8 mouse cellular contexts compared by ENCODE assay signal in genomic region chrX:101978861-101979260, GRCm38 (mm10).
DNase-seq lines count a peak whose midpoint lies in the region; ATAC-seq lines count a peak whose summit lies in the region.
"Had no signal": no experiment of that assay in that cellular context is flagged by ENCODE, and none has a peak within 500 bp of the region (broad histone marks: within the 10 kb centered on the region; RNA-seq: fewer than 3 reads in every experiment).

No protein-coding gene starts in this region.

- H3K4me1 ChIP-seq in hindbrain, embryonic 13.5 days (replicated peaks), result no peaks in the 10 kb centered on the region
- H3K4me1 ChIP-seq in hindbrain, embryonic 12.5 days, result no peaks in the 10 kb centered on the region
- H3K4me1 ChIP-seq in midbrain, embryonic 16.5 days (ENCODE audit: control insufficient read depth, insufficient read depth, low read length), result no peaks in the 10 kb centered on the region
- H3K4me1 ChIP-seq in midbrain, embryonic 11.5 days (ENCODE audit: control insufficient read depth, insufficient read depth, low read length), result no peaks in the 10 kb centered on the region
- H3K4me1 ChIP-seq in intestine, embryonic 15.5 days (replicated peaks), result no peaks in the 10 kb centered on the region; the same call in 1 of the 2 replicates
- H3K4me1 ChIP-seq in stomach, embryonic 15.5 days, result no peaks in the 10 kb centered on the region

- DNase-seq in midbrain, embryonic 11.5 days (ENCODE audit: low spot score, missing footprints), result no peak
- no peak for DNase-seq in kidney, adult 9 months
- DNase-seq: thymus, adult 18-20 months had no signal

- no peak overlapping the region for H3K4me3 ChIP-seq in hindbrain, embryonic 13.5 days
- H3K4me3 ChIP-seq in hindbrain, embryonic 12.5 days, result no peak overlapping the region
- no peak overlapping the region; the same call in 1 of the 2 replicates for H3K4me3 ChIP-seq in midbrain, embryonic 16.5 days (ENCODE audit: low read depth, low read length)
- no peak overlapping the region for H3K4me3 ChIP-seq in midbrain, embryonic 11.5 days (ENCODE audit: low read depth, low read length)
- no peak overlapping the region for H3K4me3 ChIP-seq in intestine, embryonic 15.5 days (replicated peaks)
- no peak overlapping the region for H3K4me3 ChIP-seq in stomach, embryonic 15.5 days (replicated peaks)

- 0 out of 2 replicates have a peak, but pooled peaks have one; percentile 10 for ATAC-seq in hindbrain, embryonic 13.5 days (ENCODE audit: low FRiP score)
- ATAC-seq in hindbrain, embryonic 12.5 days (ENCODE audit: low FRiP score), result no peak
- ATAC-seq in midbrain, embryonic 16.5 days, result 0 out of 2 replicates have a peak, but pooled peaks have one; percentile 5
- ATAC-seq in midbrain, embryonic 11.5 days (ENCODE audit: low FRiP score), result no peak
- ATAC-seq in intestine, embryonic 15.5 days, result no peak
- ATAC-seq in stomach, embryonic 15.5 days (ENCODE audit: insufficient read depth, low FRiP score, low read depth), result 0 out of 2 replicates have a peak, but pooled peaks have one; percentile 16

- H3K9ac ChIP-seq in hindbrain, embryonic 13.5 days, result no peak overlapping the region
- no peak overlapping the region for H3K9ac ChIP-seq in hindbrain, embryonic 12.5 days
- no peak overlapping the region for H3K9ac ChIP-seq in midbrain, embryonic 16.5 days (ENCODE audit: low read depth, low read length)
- H3K9ac ChIP-seq in midbrain, embryonic 11.5 days (ENCODE audit: low read length), result no peak overlapping the region
- no peak overlapping the region for H3K9ac ChIP-seq in intestine, embryonic 15.5 days
- no peak overlapping the region for H3K9ac ChIP-seq in stomach, embryonic 15.5 days

- H3K27ac ChIP-seq in hindbrain, embryonic 13.5 days, result 0 out of 2 replicates have a peak overlapping the region, but pooled peaks have one; percentile 12
- no peak overlapping the region for H3K27ac ChIP-seq in hindbrain, embryonic 12.5 days
- 0 out of 2 replicates have a peak overlapping the region, but pooled peaks have one; percentile 5 for H3K27ac ChIP-seq in midbrain, embryonic 16.5 days (ENCODE audit: low read length)
- H3K27ac ChIP-seq in midbrain, embryonic 11.5 days (ENCODE audit: low read depth, low read length), result no peak overlapping the region
- H3K27ac ChIP-seq in intestine, embryonic 15.5 days, result peak overlapping the region; percentile 56
- peak overlapping the region; percentile 68; the same call in 1 of the 2 replicates for H3K27ac ChIP-seq in stomach, embryonic 15.5 days

- no peaks in the 10 kb centered on the region for H3K9me3 ChIP-seq in hindbrain, embryonic 13.5 days
- H3K9me3 ChIP-seq in hindbrain, embryonic 12.5 days (replicated peaks), result no peaks in the 10 kb centered on the region
- no peaks in the 10 kb centered on the region for H3K9me3 ChIP-seq in midbrain, embryonic 16.5 days (replicated peaks; ENCODE audit: control insufficient read depth, low read length, poor library complexity, severe bottlenecking)
- no peaks in the 10 kb centered on the region for H3K9me3 ChIP-seq in midbrain, embryonic 11.5 days (ENCODE audit: control insufficient read depth, low read length)
- H3K9me3 ChIP-seq in intestine, embryonic 15.5 days, result no peaks in the 10 kb centered on the region
- H3K9me3 ChIP-seq in stomach, embryonic 15.5 days, result no peaks in the 10 kb centered on the region

- H3K36me3 ChIP-seq in hindbrain, embryonic 13.5 days, result no peaks in the 10 kb centered on the region
- no peaks in the 10 kb centered on the region for H3K36me3 ChIP-seq in hindbrain, embryonic 12.5 days
- H3K36me3 ChIP-seq in midbrain, embryonic 16.5 days (ENCODE audit: control insufficient read depth, insufficient read depth, low read length), result no peaks in the 10 kb centered on the region
- H3K36me3 ChIP-seq in midbrain, embryonic 11.5 days (ENCODE audit: control insufficient read depth, insufficient read depth, low read length), result no peaks in the 10 kb centered on the region
- H3K36me3 ChIP-seq in intestine, embryonic 15.5 days, result no peaks in the 10 kb centered on the region
- no peaks in the 10 kb centered on the region for H3K36me3 ChIP-seq in stomach, embryonic 15.5 days

- H3K4me2 ChIP-seq in hindbrain, embryonic 13.5 days, result 0 out of 2 replicates have a peak overlapping the region, but pooled peaks have one; percentile 2
- H3K4me2 ChIP-seq in hindbrain, embryonic 12.5 days (replicated peaks), result no peak overlapping the region
- H3K4me2 ChIP-seq in midbrain, embryonic 16.5 days (ENCODE audit: low read length), result peak overlapping the region; percentile 28
- H3K4me2 ChIP-seq in midbrain, embryonic 11.5 days, result no peak overlapping the region
- H3K4me2 ChIP-seq in intestine, embryonic 15.5 days (replicated peaks), result no peak overlapping the region
- H3K4me2 ChIP-seq in stomach, embryonic 15.5 days, result no peak overlapping the region

- peaks cover 48% of the 10 kb centered on the region; the same call in 1 of the 2 replicates for H3K27me3 ChIP-seq in hindbrain, embryonic 13.5 days
- H3K27me3 ChIP-seq in hindbrain, embryonic 12.5 days, result peaks cover 29% of the 10 kb centered on the region
- peaks cover 6% of the 10 kb centered on the region; the same call in 1 of the 2 replicates for H3K27me3 ChIP-seq in midbrain, embryonic 16.5 days (ENCODE audit: control insufficient read depth, insufficient read depth, low read depth, low read length)
- peaks cover 12% of the 10 kb centered on the region; the same call in 1 of the 2 replicates for H3K27me3 ChIP-seq in midbrain, embryonic 11.5 days (ENCODE audit: control insufficient read depth, insufficient read depth, low read length)
- 0 out of 2 replicates have a peak, but pooled peaks cover 7% of the 10 kb centered on the region for H3K27me3 ChIP-seq in intestine, embryonic 15.5 days (replicated peaks)
- H3K27me3 ChIP-seq in stomach, embryonic 15.5 days (replicated peaks), result peaks cover under 1% of the 10 kb centered on the region; the same call in 1 of the 2 replicates

- whole genome bisulfite sequencing in hindbrain, embryonic 13.5 days, result 41% methylated on average over 2 of the region's 2 CpGs
- 61% methylated on average over 2 of the region's 2 CpGs for WGBS in hindbrain, embryonic 12.5 days
- 49% methylated on average over 2 of the region's 2 CpGs for WGBS in midbrain, embryonic 16.5 days
- 45% methylated on average over 2 of the region's 2 CpGs for WGBS in midbrain, embryonic 11.5 days
- 41% methylated on average over 2 of the region's 2 CpGs for WGBS in intestine, embryonic 15.5 days
- WGBS in stomach, embryonic 15.5 days, result 34% methylated on average over 2 of the region's 2 CpGs

Comparison
In these comparisons a context has a peak if more than half of its experiments do, and no peak if none do; other contexts are left out.
1. ATAC-seq: peak in hindbrain, embryonic 13.5 days (single experiment), midbrain, embryonic 16.5 days (single experiment) and stomach, embryonic 15.5 days (single experiment); none in hindbrain, embryonic 12.5 days (single experiment), midbrain, embryonic 11.5 days (single experiment) and intestine, embryonic 15.5 days (single experiment).
2. H3K27ac ChIP-seq: peak in hindbrain, embryonic 13.5 days (single experiment), midbrain, embryonic 16.5 days (single experiment), intestine, embryonic 15.5 days (single experiment) and stomach, embryonic 15.5 days (single experiment); none in hindbrain, embryonic 12.5 days (single experiment) and midbrain, embryonic 11.5 days (single experiment).
3. H3K4me2 ChIP-seq: peak in hindbrain, embryonic 13.5 days (single experiment) and midbrain, embryonic 16.5 days (single experiment); none in hindbrain, embryonic 12.5 days (single experiment), midbrain, embryonic 11.5 days (single experiment), intestine, embryonic 15.5 days (single experiment) and stomach, embryonic 15.5 days (single experiment).